Mouse (Mus musculus) kidney, postnatal 25 days (tissue): ENCODE data around the gene Slc2a12.

Source experiments
- DNase-seq, 2 experiments: peaks; one replicate each; pipeline ENCODE4 v3.0.0; 2021; ENCODE audit warnings: mixed read lengths in 2 of 2

Gene Slc2a12

DNA sequence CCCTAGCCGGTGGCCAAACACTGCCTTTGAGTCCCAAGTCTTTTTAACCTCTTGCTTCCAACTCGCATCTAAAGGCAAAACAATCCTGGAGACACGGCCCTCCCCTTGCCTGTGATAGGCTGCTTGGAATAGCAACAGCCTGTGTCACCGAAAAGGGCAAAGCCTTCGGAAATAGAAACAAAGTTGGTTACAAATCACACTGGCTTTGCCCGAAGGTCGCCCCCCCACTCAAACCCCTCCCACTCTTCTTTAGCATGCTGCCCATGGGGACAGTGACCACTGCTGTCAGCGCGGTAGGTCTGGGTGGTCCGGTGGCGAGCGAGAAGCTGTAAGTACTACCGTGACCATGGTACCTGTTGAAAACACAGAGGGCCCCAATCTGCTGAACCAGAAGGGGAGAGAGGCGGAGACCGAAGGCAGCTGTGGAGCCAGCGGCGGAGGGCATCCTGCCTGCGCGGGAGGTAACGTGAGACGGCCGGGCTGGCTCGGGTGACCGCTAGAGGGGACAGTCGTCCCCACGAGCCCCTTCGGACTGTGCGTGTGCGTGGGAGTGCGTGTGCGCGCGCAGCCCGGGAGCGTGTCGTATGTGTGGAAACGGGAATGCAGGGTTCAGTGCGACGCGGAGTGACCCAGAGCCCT, at the start of gene Slc2a12:
Gene Slc2a12 (plus strand): TSS at position 159 of the 639 bp plus-strand sequence.
- DNase-seq, result peak; percentile 70 to 85

DNA sequence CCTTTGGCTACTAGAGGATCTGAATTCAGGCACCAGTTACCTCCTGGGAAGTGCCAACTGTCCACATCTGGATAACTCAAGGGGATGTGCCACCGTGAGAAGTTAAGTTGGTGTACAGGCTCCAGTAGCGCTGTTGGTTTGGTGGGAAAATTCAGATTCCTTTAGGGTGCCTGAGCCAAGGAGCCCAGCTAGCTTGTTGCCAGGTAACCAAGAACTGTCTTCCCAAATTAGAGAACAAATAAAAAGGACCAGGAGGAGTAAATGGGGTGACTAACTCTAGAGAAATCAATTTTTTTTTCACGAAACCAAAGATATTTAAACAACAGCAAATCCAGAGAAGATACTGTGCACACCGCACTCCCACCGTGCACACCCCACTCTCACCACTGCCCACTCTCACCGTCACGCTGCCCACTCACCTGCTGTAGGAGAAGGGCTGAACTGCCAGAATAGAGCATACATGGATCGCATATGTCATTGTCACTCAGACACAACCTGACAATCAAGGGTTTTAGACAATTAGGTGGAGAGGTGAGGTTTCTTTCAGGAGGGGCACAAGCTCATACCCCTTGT, 45.8 kb upstream of the Slc2a12 start:
- DNase-seq, result no peak

DNA sequence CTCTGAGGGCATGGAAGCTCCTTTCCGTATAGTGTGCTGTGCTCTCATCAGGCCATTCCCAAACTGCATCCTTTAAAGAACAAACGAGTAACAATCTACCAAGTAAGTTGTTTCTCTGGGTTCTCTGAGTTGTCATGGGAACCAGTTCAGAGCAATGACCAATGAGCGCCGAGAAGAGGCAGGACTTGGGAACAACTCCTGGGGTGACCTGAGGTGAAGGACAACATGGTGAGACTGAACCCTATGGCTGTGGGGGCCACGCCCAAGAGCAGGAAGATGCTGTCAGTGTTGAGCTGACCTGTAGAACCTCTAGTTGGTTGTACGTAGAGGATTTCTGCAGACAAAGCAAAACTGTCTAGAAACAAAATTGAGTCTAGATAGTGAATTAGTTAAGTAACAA, 43.8 kb upstream of the Slc2a12 start:
- no peak for DNase-seq

DNA sequence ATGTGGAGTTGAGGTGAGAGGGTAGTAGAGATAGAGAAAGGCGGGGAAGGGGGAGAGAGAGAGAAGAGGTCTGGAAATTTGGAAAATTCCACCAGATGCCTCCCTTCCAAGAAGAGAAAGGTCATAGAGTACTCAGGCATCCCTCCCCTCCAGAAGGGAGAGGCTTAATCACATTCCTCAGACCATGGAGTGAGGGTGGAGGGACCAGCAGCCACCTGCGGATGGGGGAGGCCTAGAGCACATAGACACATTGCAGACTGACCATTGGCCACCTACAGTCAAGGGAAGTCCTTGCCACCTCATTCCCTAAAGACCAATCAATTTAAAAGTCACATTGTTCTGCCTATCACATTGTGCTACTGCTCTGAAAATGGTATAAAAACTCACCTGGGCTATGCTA, 40.0 kb upstream of the Slc2a12 start:
- no peak for DNase-seq

DNA sequence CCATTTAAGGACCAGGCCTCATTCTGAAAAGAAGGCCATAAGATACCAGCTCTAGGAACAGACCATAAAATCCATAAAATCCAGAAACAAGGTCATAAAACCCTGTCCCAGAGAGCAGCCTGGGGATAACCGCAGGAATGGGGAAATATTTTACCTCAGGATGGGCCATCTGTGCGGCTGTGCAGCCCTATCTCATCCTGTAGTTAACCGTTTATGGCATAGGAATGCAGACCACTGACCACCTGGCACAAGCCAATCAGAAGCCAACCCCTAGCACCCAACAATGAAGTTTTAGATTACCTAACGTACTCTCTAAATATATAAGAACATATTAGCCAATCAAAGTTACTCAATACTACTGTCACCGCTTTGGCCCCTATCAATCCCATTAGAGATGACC, 36.5 kb upstream of the Slc2a12 start:
- DNase-seq, result no peak

- DNase-seq, result no peak
Measured at GRCm38 (mm10) chr10:22608799-22609357, 35.9 kb upstream of the Slc2a12 start.

DNA sequence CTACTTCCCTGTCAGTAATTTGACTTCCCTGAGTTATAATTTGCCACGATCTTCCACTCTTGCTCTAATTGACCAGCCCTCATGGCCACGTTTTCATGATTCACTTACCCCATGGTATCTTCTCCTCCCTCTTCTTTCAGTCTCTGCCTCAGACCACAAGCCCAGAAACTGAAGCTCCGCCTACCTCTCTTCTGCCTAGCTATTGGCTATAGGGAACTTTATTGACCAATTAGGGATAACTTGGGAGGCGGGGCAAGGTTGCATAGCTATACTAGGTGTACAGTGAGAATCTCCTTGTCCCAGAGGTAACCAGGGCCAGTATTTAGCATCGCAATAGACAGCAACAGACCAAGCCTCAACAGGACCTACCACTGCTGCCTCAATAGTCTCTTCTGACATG, 31.5 kb upstream of the Slc2a12 start:
- no peak for DNase-seq

GRCm38 (mm10) chr10:22614554-22614953, 30.3 kb upstream of the Slc2a12 start:
- DNase-seq, result no peak

DNA sequence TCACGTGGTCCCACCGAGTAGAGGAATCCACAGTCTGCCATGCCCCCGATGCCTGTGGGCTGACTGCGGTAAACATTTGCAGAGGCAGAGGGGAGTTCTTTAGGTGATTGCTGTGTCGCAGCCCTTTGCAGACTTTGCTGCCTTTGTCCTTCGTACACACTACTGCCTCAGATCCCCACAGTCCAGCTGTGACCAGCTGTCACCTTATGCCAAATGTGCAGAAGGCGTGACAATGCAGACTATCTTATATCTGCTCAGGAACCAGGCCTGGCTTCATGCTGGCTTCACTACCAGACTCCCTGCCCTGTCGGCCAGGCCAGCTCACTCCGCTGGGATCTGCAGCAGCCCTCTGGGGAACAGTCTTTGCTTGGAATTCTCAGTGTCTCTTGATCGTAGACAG, 29.5 kb upstream of the Slc2a12 start:
- no peak for DNase-seq

GRCm38 (mm10) chr10:22618842-22619241, 26.0 kb upstream of the Slc2a12 start:
- DNase-seq, result peak in 1 of 2 experiments; percentile 15

- no peak for DNase-seq
Measured at GRCm38 (mm10) chr10:22628832-22629231, 16.0 kb upstream of the Slc2a12 start.

DNA sequence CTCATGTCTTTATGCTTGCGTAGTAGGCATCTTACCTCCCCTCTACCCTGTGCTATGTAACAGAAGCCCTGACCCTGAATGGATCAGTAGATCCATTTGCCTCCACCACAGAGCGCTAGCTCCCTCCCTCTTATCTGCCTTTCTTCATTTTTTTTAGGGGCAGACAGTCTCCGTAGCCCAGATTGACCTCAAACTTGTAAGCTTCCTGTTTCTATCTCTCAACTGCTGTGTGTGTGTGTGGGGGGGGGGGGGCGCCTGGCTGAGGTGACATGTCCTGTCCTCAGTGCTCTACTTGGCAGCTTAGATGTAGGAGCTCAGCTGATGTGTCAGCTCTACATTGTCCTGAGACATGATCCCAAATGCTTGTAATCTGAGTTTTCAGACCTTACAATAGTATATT, 13.7 kb upstream of the Slc2a12 start:
- DNase-seq, result no peak

GRCm38 (mm10) chr10:22631528-22631927, 13.3 kb upstream of the Slc2a12 start:
- DNase-seq, result no peak

DNA sequence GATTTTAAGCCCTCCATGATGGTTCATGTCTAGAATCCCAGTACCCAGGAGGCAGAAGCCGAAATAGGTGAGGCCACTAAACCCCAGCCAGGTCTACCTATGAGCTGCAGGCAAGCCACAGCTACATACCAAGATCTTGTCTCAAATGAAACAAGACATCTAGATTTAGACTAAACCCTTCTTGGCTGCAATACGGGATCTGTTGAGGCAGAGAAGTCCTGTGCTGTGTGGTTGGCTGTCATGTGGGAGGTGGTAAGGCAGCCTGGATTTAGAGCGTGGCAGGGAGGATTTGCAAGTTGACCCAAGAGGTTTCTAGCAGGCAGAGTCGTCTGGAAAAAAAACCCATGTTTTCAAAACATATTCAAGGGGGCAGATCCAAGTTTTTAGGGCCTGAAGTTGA, 12.9 kb upstream of the Slc2a12 start:
- no peak for DNase-seq

- DNase-seq, result no peak
Measured at GRCm38 (mm10) chr10:22633406-22634306, 11.2 kb upstream of the Slc2a12 start.

GRCm38 (mm10) chr10:22637241-22637640, 7.6 kb upstream of the Slc2a12 start:
- DNase-seq, result no peak

GRCm38 (mm10) chr10:22644171-22644570, 640 bp upstream of the Slc2a12 start:
- DNase-seq, result no peak

GRCm38 (mm10) chr10:22648702-22649101, 3.9 kb downstream of the Slc2a12 start:
- peak; percentile 76 to 89 for DNase-seq

GRCm38 (mm10) chr10:22653820-22654219, 9.0 kb downstream of the Slc2a12 start:
- DNase-seq, result no peak

DNA sequence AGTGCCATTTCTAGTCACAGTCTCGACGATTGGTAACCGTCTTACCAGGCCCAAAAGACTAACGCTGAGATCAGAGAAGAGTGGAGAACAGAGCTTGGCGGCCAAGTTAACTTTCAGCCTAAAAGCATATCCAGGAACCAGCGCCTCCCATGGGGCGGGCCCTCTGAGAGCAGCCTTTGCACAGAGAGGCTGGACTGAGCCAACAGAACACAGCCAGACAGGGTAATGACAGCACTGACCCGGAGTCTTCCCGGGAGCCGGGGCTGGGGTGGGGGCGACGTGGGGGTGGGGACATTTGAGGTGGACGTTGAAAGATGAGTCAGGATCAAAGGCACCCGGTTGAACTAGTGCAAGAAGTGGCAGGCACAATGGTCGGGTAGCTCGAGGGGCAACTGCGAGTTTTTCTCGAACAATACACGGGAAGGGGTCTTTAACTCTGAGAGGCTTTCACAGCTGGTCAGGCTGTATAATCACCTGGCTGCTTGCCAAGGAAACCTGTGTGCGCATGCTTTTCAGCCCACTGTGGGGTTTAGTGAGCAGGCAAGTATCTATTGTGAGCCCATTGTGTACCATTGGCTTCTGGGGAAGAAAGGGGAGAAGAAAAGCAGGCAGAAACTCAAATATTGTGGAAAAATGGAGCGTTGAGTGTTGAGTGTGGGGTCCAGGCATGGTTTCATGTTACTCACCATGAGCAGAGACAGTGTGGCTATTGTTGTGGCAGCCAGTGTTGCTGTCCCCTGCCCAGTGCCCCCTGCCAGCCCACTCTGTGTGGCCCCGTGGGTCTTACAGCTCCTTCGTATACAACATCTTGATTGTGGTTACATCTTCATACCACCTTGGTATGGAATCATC, 13.9 kb downstream of the Slc2a12 start:
- DNase-seq, result peak; percentile 49 to 60

- DNase-seq, result no peak
Measured at GRCm38 (mm10) chr10:22659386-22659725, 14.5 kb downstream of the Slc2a12 start.

GRCm38 (mm10) chr10:22660286-22661000, 15.6 kb downstream of the Slc2a12 start:
- DNase-seq, result no peak
